Mouse (Mus musculus): Measurements from ENCODE around the gene Wdr45. TPM values are rescaled to one million over a fixed set of nuclear protein-coding genes. Genes with fewer than 3 reads are reported as not detected.

Wdr45 gene
- polyA plus RNA-seq, 1 experiment from 2014 or later: 32.1 TPM

DNA sequence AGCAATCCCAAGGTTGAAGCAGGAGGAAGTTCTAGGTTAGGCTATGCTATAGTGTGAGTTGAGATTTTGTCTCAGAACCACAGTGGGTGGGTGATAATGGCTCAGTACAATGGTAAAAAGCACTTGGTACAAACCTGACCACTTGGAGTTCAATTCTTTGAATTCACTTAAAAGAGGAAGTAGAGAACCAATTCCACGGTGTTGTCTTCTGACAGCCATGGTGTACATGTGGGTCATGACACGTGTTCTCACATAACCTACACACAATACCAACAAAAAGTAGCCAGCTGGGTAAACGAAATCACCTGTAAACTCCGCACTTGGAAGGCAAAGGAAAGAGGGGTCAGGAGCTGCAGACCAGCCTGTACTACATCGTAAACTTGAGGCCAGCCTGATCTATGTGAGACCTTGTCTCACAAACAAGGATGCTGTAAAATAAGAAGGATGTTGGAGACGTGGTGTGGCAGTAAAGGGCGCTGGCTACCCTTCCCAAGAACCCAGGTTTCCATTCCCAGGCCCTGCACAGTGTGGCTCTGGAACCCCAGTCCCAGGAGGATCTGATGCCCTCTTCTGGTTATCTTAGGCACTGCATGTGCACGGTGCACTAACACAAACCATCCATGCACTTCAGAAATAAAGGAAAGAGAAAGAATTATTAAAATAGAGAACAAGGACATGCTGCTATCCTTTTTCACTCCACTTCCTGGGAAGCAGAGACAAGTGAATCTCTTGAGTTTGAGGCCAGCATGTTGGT lies 62.4 kb downstream of the Wdr45 start:
- peak; percentile 76 for DNase-seq
- TF ChIP-seq CTCF (IDR thresholded peaks at IDR 0.05; ENCODE audit: low read depth): peak; percentile 79
- H3K27me3 ChIP-seq (ENCODE audit: insufficient read depth, low read length): no peaks in the 10 kb centered on the region
- no peaks in the 10 kb centered on the region for H3K9me3 ChIP-seq (ENCODE audit: low read depth, low read length)
- H3K27ac ChIP-seq (ENCODE audit: low read depth): no peak overlapping the region
- peaks cover 23% of the 10 kb centered on the region for H3K36me3 ChIP-seq (ENCODE audit: insufficient read depth)
- H3K4me3 ChIP-seq (ENCODE audit: low read depth, low read length): no peak overlapping the region
- H3K4me2 ChIP-seq: no peak overlapping the region
- no peak overlapping the region for H3K9ac ChIP-seq
- peak; percentile 64 for ATAC-seq (ENCODE audit: insufficient read depth)
- no peaks in the 10 kb centered on the region for H3K4me1 ChIP-seq (ENCODE audit: insufficient read depth)
- WGBS: 41% methylated on average over 8 of the region's 8 CpGs

Other genes with a start within 250 kb of the Wdr45 start
- 0.19 TPM in 1 of 2 replicates, not detected in the other for gene Foxp3, start 140.7 kb upstream of the Wdr45 start, polyA plus RNA-seq (2014; fragmentation: Nextera tagmentation; extraction: Ambion mirVana)
- gene Ppp1r3f, start 140.1 kb upstream of the Wdr45 start, polyA plus RNA-seq (2014; fragmentation: Nextera tagmentation; extraction: Ambion mirVana): 1.4 and 1.5 TPM in 2 replicates
- gene Ccdc22, start 108.8 kb upstream of the Wdr45 start, polyA plus RNA-seq (2014; fragmentation: Nextera tagmentation; extraction: Ambion mirVana): 26.4 and 28.6 TPM in 2 replicates
- gene Cacna1f, start 107.2 kb upstream of the Wdr45 start, polyA plus RNA-seq (2014; fragmentation: Nextera tagmentation; extraction: Ambion mirVana): 0.05 TPM in 1 of 2 replicates, not detected in the other
- gene Syp, start 75.9 kb upstream of the Wdr45 start, polyA plus RNA-seq (2014; fragmentation: Nextera tagmentation; extraction: Ambion mirVana): 0.88 and 0.97 TPM in 2 replicates
- gene Prickle3, start 57.1 kb upstream of the Wdr45 start, polyA plus RNA-seq (2014; fragmentation: Nextera tagmentation; extraction: Ambion mirVana): 8.3 and 8.6 TPM in 2 replicates
- gene Plp2, start 42.9 kb upstream of the Wdr45 start, polyA plus RNA-seq (2014; fragmentation: Nextera tagmentation; extraction: Ambion mirVana): 185 and 188 TPM in 2 replicates
- gene Magix, start 33.1 kb upstream of the Wdr45 start, polyA plus RNA-seq (2014; fragmentation: Nextera tagmentation; extraction: Ambion mirVana): 0.12 and 0.13 TPM in 2 replicates
- gene Gpkow, start 17.2 kb upstream of the Wdr45 start, polyA plus RNA-seq (2014; fragmentation: Nextera tagmentation; extraction: Ambion mirVana): 46.6 and 46.9 TPM in 2 replicates
- gene Gm45208, start 7.9 kb downstream of the Wdr45 start, polyA plus RNA-seq (2014; fragmentation: Nextera tagmentation; extraction: Ambion mirVana): 0.49 and 1.1 TPM in 2 replicates
- 71.2 and 71.8 TPM in 2 replicates for gene Praf2, start 14.1 kb downstream of the Wdr45 start, polyA plus RNA-seq (2014; fragmentation: Nextera tagmentation; extraction: Ambion mirVana)
- 22.7 and 25.3 TPM in 2 replicates for gene Ccdc120, start 36.6 kb downstream of the Wdr45 start, polyA plus RNA-seq (2014; fragmentation: Nextera tagmentation; extraction: Ambion mirVana)
- 21.7 and 22.5 TPM in 2 replicates for gene Tfe3, start 48.2 kb downstream of the Wdr45 start, polyA plus RNA-seq (2014; fragmentation: Nextera tagmentation; extraction: Ambion mirVana)
- 30.7 and 34.1 TPM in 2 replicates for gene Gripap1, start 75.4 kb downstream of the Wdr45 start, polyA plus RNA-seq (2014; fragmentation: Nextera tagmentation; extraction: Ambion mirVana)
- 1.6 and 2.0 TPM in 2 replicates for gene Kcnd1, start 108.0 kb downstream of the Wdr45 start, polyA plus RNA-seq (2014; fragmentation: Nextera tagmentation; extraction: Ambion mirVana)
- 29.9 and 31.7 TPM in 2 replicates for gene Otud5, start 127.0 kb downstream of the Wdr45 start, polyA plus RNA-seq (2014; fragmentation: Nextera tagmentation; extraction: Ambion mirVana)
- gene Pim2, start 163.9 kb downstream of the Wdr45 start, polyA plus RNA-seq (2014; fragmentation: Nextera tagmentation; extraction: Ambion mirVana): 6.6 and 6.9 TPM in 2 replicates
- 13.7 and 15.3 TPM in 2 replicates for gene Slc35a2, start 169.7 kb downstream of the Wdr45 start, polyA plus RNA-seq (2014; fragmentation: Nextera tagmentation; extraction: Ambion mirVana)
- gene Pqbp1, start 184.9 kb downstream of the Wdr45 start, polyA plus RNA-seq (2014; fragmentation: Nextera tagmentation; extraction: Ambion mirVana): 96.0 and 101 TPM in 2 replicates
- gene Timm17b, start 185.0 kb downstream of the Wdr45 start, polyA plus RNA-seq (2014; fragmentation: Nextera tagmentation; extraction: Ambion mirVana): 160 and 174 TPM in 2 replicates
- not detected in 2 replicates for gene Gm10491, start 193.5 kb downstream of the Wdr45 start, polyA plus RNA-seq (2014; fragmentation: Nextera tagmentation; extraction: Ambion mirVana)
- gene Gm10490, start 195.2 kb downstream of the Wdr45 start, polyA plus RNA-seq (2014; fragmentation: Nextera tagmentation; extraction: Ambion mirVana): not detected in 2 replicates
- 0.66 and 0.76 TPM in 2 replicates for gene Pcsk1n, start 205.5 kb downstream of the Wdr45 start, polyA plus RNA-seq (2014; fragmentation: Nextera tagmentation; extraction: Ambion mirVana)
- gene Eras, start 214.3 kb downstream of the Wdr45 start, polyA plus RNA-seq (2014; fragmentation: Nextera tagmentation; extraction: Ambion mirVana): not detected in 2 replicates
- gene Hdac6, start 233.6 kb downstream of the Wdr45 start, polyA plus RNA-seq (2014; fragmentation: Nextera tagmentation; extraction: Ambion mirVana): 23.7 and 29.1 TPM in 2 replicates